Mouse (Mus musculus) mouse embryonic stem cell (cell line): ENCODE measurements around the gene Gpatch8.

Experiments used
- in situ Hi-C, 2 experiments: fragments of 300-500 bp; cut with MboI; formaldehyde crosslinking; loops; 1 replicate in 1 of 2; 3 replicates in 1 of 2; pipeline ENCODE4 v1.14.3; 2019 to 2020; ENCODE audit warnings: low sequenced_read_pairs in 2 of 2, low pct_unique_long_range_greater_than_20kb in 1 of 2, mixed read lengths in 1 of 2; ENCODE audit not compliant: unreplicated experiment in 1 of 2

Gpatch8 gene

GRCm38 (mm10) chr11:102469648-102470357, 86.4 kb downstream of the Gpatch8 start, which contains the start of gene Itga2b:
Itga2b (minus strand) TSS chr11:102470122.
- in situ Hi-C loops: loop anchor here (10.0 kb wide), 2 partner anchors 175 to 185 kb away; no protein-coding TSS in a partner anchor

- in situ Hi-C loops: loop anchor here in 1 of 2 experiments (10.0 kb wide), 1 partner anchor 178 kb away; no protein-coding TSS in a partner anchor
These were observed 89.1 kb downstream of the Gpatch8 start for GRCm38 (mm10) chr11:102467041-102467631.

- in situ Hi-C loops: loop anchor here in 1 of 2 experiments (10.0 kb wide), 1 partner anchor 179 kb away; no protein-coding TSS in a partner anchor
These were observed 90.3 kb downstream of the Gpatch8 start for GRCm38 (mm10) chr11:102465713-102466436.

GRCm38 (mm10) chr11:102464901-102465300, 91.3 kb downstream of the Gpatch8 start:
- in situ Hi-C loops: loop anchor here in 1 of 2 experiments (10.0 kb wide), 1 partner anchor 180 kb away; no protein-coding TSS in a partner anchor

GRCm38 (mm10) chr11:102461764-102462163, 94.4 kb downstream of the Gpatch8 start:
- in situ Hi-C loops: loop anchor here in 1 of 2 experiments (10.0 kb wide), 1 partner anchor 183 kb away; no protein-coding TSS in a partner anchor

- in situ Hi-C loops: loop anchor here in 1 of 2 experiments (10.0 kb wide), 1 partner anchor 184 kb away; no protein-coding TSS in a partner anchor
These were observed 95.7 kb downstream of the Gpatch8 start for GRCm38 (mm10) chr11:102460541-102460940.

- in situ Hi-C loops: no loop called here
These were observed 100.3 kb downstream of the Gpatch8 start for GRCm38 (mm10) chr11:102455740-102456396.

- in situ Hi-C loops: no loop called here
These were observed 103.1 kb downstream of the Gpatch8 start for GRCm38 (mm10) chr11:102453131-102453530.

- in situ Hi-C loops: no loop called here
These were observed 106.9 kb downstream of the Gpatch8 start for GRCm38 (mm10) chr11:102449043-102450008.

GRCm38 (mm10) chr11:102448327-102448726, 107.9 kb downstream of the Gpatch8 start:
- in situ Hi-C loops: no loop called here

- in situ Hi-C loops: no loop called here
These were observed 108.7 kb downstream of the Gpatch8 start, which contains the start of gene Fam171a2 for GRCm38 (mm10) chr11:102447497-102447896. Fam171a2 (minus strand) TSS chr11:102447682.

- in situ Hi-C loops: no loop called here
These were observed 109.4 kb downstream of the Gpatch8 start for GRCm38 (mm10) chr11:102446581-102447461.

- in situ Hi-C loops: no loop called here
These were observed 110.3 kb downstream of the Gpatch8 start for GRCm38 (mm10) chr11:102445891-102446361.

- in situ Hi-C loops: no loop called here
These were observed 110.8 kb downstream of the Gpatch8 start for GRCm38 (mm10) chr11:102445264-102445890.

GRCm38 (mm10) chr11:102444781-102445180, 111.4 kb downstream of the Gpatch8 start:
- in situ Hi-C loops: no loop called here

- in situ Hi-C loops: no loop called here
These were observed 111.9 kb downstream of the Gpatch8 start for GRCm38 (mm10) chr11:102444321-102444720.
